Mouse (Mus musculus) heart, postnatal 4 days (tissue): ENCODE results near the gene Pld2. TPM values are rescaled to one million over a fixed set of nuclear protein-coding genes. Genes with fewer than 3 reads are reported as not detected.
A peak's percentile ranks its signal among the peaks of the same experiment; 100 is the strongest.
"Not testable (repeated sequence)": the region's sequence is repeated elsewhere in the genome, so short reads cannot be mapped to it uniquely, and the experiment has no call there.

Experiments
- DNase-seq: peaks from one replicate; pipeline ENCODE4 v3.0.0; 2021
- total RNA-seq, 2 experiments: library from RNA; stranded (reverse); gene quantifications; 2 replicates each; pipeline ENCODE4 v1.2.3; 2021

Pld2 gene
- total RNA-seq, 2 experiments from 2014 or later, result 8.3 to 9.3 TPM

GRCm38 (mm10) chr11:70526211-70526610 lies 13.7 kb upstream of the Pld2 start:
- DNase-seq, result no peak

- no peak for DNase-seq
Measured at GRCm38 (mm10) chr11:70528610-70529009, 11.3 kb upstream of the Pld2 start.

GRCm38 (mm10) chr11:70531065-70531464 lies 8.8 kb upstream of the Pld2 start:
- DNase-seq, result not testable (repeated sequence)

GRCm38 (mm10) chr11:70532839-70533238 lies 7.0 kb upstream of the Pld2 start, which contains the start of gene Gm40193:
Gene Gm40193, minus strand, starts transcription at chr11:70532939.
- no peak for DNase-seq

GRCm38 (mm10) chr11:70539423-70539822 lies 441 bp upstream of the Pld2 start:
- no peak for DNase-seq

GRCm38 (mm10) chr11:70540928-70541327 lies 1.1 kb downstream of the Pld2 start:
- DNase-seq, result no peak

GRCm38 (mm10) chr11:70541415-70541814 lies 1.6 kb downstream of the Pld2 start:
- no peak for DNase-seq

- DNase-seq, result no peak
Measured at GRCm38 (mm10) chr11:70544496-70544895, 4.6 kb downstream of the Pld2 start.

- no peak for DNase-seq
Measured at GRCm38 (mm10) chr11:70551526-70551925, 11.7 kb downstream of the Pld2 start.

- DNase-seq, result no peak
Measured at GRCm38 (mm10) chr11:70553940-70554339, 14.1 kb downstream of the Pld2 start.

- no peak for DNase-seq
Measured at GRCm38 (mm10) chr11:70557545-70557944, 17.7 kb downstream of the Pld2 start.

- DNase-seq, result no peak
Measured at GRCm38 (mm10) chr11:70561937-70562286, 22.0 kb downstream of the Pld2 start.

GRCm38 (mm10) chr11:70562287-70562994 lies 22.6 kb downstream of the Pld2 start, which contains the start of gene Mink1:
Gene Mink1, plus strand, starts transcription at chr11:70562881.
- peak; percentile 92 for DNase-seq

- no peak for DNase-seq
Measured at GRCm38 (mm10) chr11:70562995-70563469, 23.2 kb downstream of the Pld2 start.

- peak; percentile 46 for DNase-seq
Measured at GRCm38 (mm10) chr11:70563470-70564275, 23.8 kb downstream of the Pld2 start.

GRCm38 (mm10) chr11:70564276-70564873 lies 24.5 kb downstream of the Pld2 start:
- DNase-seq, result no peak

GRCm38 (mm10) chr11:70566586-70566985 lies 26.7 kb downstream of the Pld2 start:
- DNase-seq, result peak; percentile 31

GRCm38 (mm10) chr11:70570614-70571013 lies 30.8 kb downstream of the Pld2 start:
- DNase-seq, result not testable (repeated sequence)

- DNase-seq, result no peak
Measured at GRCm38 (mm10) chr11:70571641-70572040, 31.8 kb downstream of the Pld2 start.

- DNase-seq, result no peak
Measured at GRCm38 (mm10) chr11:70572348-70572902, 32.6 kb downstream of the Pld2 start.

GRCm38 (mm10) chr11:70573872-70574271 lies 34.0 kb downstream of the Pld2 start:
- no peak for DNase-seq

GRCm38 (mm10) chr11:70577201-70577600 lies 37.3 kb downstream of the Pld2 start:
- no peak for DNase-seq

- no peak for DNase-seq
Measured at GRCm38 (mm10) chr11:70578962-70579361, 39.1 kb downstream of the Pld2 start.
